Mouse (Mus musculus) liver, embryonic 11.5 days (tissue): ENCODE measurements around the gene Trpm2. TPM values are rescaled to one million over a fixed set of nuclear protein-coding genes. Genes with fewer than 3 reads are reported as not detected.
"Not testable (repeated sequence)": the region's sequence is repeated elsewhere in the genome, so short reads cannot be mapped to it uniquely, and the experiment has no call there.

ENCODE experiments used
- ATAC-seq: fragments of 200-750 bp; cut with Nextera tagmentation; replicated peaks from 2 replicates; pipeline ENCODE4 v1.8.0; 2017; ENCODE audit warnings: moderate number of reproducible peaks, mild to moderate bottlenecking, moderate TSS enrichment, moderate library complexity; ENCODE audit not compliant: low FRiP score
- DNase-seq: peaks from one replicate; pipeline ENCODE4 v3.0.0-alpha.2; 2017; ENCODE audit warnings: low spot score
- H3K27ac ChIP-seq: fragments of 300-500 bp; sonication (generic); 2 replicates; pipeline ENCODE4 v1.5.1; 2014; ENCODE audit warnings: mild to moderate bottlenecking, low read depth, low read length, control low read depth
- H3K27me3 ChIP-seq: fragments of 300-500 bp; sonication (generic); replicated peaks from 2 replicates; pipeline ENCODE4 v1.6.1; 2014; ENCODE audit warnings: low read length, mixed read lengths; ENCODE audit not compliant: control insufficient read depth, insufficient read depth
- H3K36me3 ChIP-seq: fragments of 300-500 bp; sonication (generic); 2 replicates; pipeline ENCODE4 v1.6.1; 2014; ENCODE audit warnings: mild to moderate bottlenecking, low read length, moderate library complexity, mixed read lengths; ENCODE audit not compliant: control insufficient read depth, insufficient read depth
- H3K4me1 ChIP-seq: fragments of 300-500 bp; sonication (generic); replicated peaks from 2 replicates; pipeline ENCODE4 v1.6.1; 2014; ENCODE audit warnings: low read length, mixed read lengths; ENCODE audit not compliant: control insufficient read depth, insufficient read depth
- H3K4me2 ChIP-seq: fragments of 300-500 bp; sonication (generic); 2 replicates; pipeline ENCODE4 v1.6.1; 2014; ENCODE audit warnings: mild to moderate bottlenecking, control low read depth, moderate library complexity
- H3K4me3 ChIP-seq: fragments of 300-500 bp; sonication (generic); 2 replicates; pipeline ENCODE4 v1.5.1; 2014; ENCODE audit warnings: low read depth, low read length, control low read depth
- H3K9ac ChIP-seq: fragments of 300-500 bp; sonication (generic); 2 replicates; pipeline ENCODE4 v1.6.1; 2014; ENCODE audit warnings: low read depth, low read length, control low read depth
- H3K9me3 ChIP-seq: fragments of 300-500 bp; sonication (generic); 2 replicates; pipeline ENCODE4 v1.6.1; 2016; ENCODE audit warnings: low read length, inconsistent platforms, mixed read lengths; ENCODE audit not compliant: control insufficient read depth
- WGBS: fragments of 180-500 bp; shearing (Covaris S2); extraction: QIAGEN DNeasy Blood & Tissue Kit; methylation state at CpG from one replicate; pipeline ENCODE4 v1.1.7; 2014; 5-methylcytosine and 5-hydroxymethylcytosine counted together
- polyA plus RNA-seq: library from polyadenylated mRNA; unstranded; fragments of >200 nt; fragmentation: Nextera tagmentation; extraction: Ambion mirVana; gene quantifications from 2 replicates; pipeline ENCODE4 v1.2.1, GENCODE M21; 2014

Gene Trpm2
- polyA plus RNA-seq, 1 experiment from 2014 or later: 1.2 TPM

GRCm38 (mm10) chr10:77950468-77950867, 19.9 kb downstream of the Trpm2 start:
- not testable (repeated sequence) for DNase-seq, H3K27me3 ChIP-seq, H3K36me3 ChIP-seq, ATAC-seq, H3K4me3 ChIP-seq, H3K9me3 ChIP-seq, H3K27ac ChIP-seq, H3K9ac ChIP-seq, H3K4me2 ChIP-seq, H3K4me1 ChIP-seq
- 89% methylated on average over 9 of the region's 12 CpGs for WGBS

DNA sequence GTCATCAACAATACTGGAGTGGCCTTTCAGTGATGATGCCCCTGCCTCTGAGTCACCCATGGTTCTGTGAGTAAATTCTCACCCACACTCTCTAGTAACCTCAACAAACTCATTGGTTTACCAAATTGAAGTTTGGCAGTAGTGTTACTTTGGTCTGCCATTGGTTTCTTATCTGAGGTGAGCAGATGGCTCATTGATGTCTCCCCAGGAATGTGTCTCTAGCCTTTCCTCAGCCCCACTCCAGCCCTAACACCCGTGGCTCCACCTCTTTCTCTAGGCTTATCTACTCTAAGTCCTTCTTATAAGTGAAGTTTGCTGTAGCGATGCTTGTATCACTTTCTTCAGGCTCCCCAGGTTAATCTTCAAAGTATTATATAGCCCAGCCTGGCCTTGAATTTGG, 30.7 kb downstream of the Trpm2 start:
- WGBS: 40% methylated on average over 2 of the region's 2 CpGs
- ATAC-seq (no peak), DNase-seq (no peak)
- H3K27me3 ChIP-seq: no peaks in the 10 kb centered on the region
- H3K4me2 ChIP-seq: no peak overlapping the region
- H3K9ac ChIP-seq: no peak overlapping the region
- no peak overlapping the region for H3K4me3 ChIP-seq
- H3K27ac ChIP-seq: no peak overlapping the region
- no peaks in the 10 kb centered on the region for H3K36me3 ChIP-seq
- no peaks in the 10 kb centered on the region for H3K4me1 ChIP-seq
- no peaks in the 10 kb centered on the region for H3K9me3 ChIP-seq

GRCm38 (mm10) chr10:77927375-77927774, 43.0 kb downstream of the Trpm2 start:
- WGBS: 84% methylated on average over 10 of the region's 10 CpGs
- no peaks in the 10 kb centered on the region for H3K27me3 ChIP-seq
- no peak overlapping the region for H3K4me2 ChIP-seq
- H3K4me1 ChIP-seq: no peaks in the 10 kb centered on the region
- DNase-seq (no peak), ATAC-seq (no peak)
- H3K36me3 ChIP-seq: no peaks in the 10 kb centered on the region
- H3K9me3 ChIP-seq: no peaks in the 10 kb centered on the region
- no peak overlapping the region for H3K27ac ChIP-seq
- H3K4me3 ChIP-seq: no peak overlapping the region
- no peak overlapping the region for H3K9ac ChIP-seq

DNA sequence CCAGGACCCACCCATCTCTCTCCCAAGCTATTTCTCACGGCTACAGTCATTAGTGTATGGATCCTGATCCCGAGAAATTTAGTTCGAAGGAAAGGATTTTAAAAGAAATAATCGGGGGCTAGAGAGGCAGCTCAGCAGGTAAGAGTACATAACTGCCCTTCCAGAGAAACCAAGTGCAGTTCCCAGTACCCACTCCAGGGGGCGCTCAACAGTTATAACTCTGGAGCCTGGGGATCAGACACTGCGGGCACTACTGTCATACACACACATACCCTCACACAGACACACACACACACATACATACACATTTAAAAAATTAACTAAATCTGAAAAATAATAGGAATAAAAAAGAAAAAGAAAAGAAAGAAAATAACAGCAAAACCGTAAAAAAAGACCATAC, 44.2 kb downstream of the Trpm2 start:
- 38% methylated on average over 7 of the region's 7 CpGs for WGBS
- no peak for DNase-seq

DNA sequence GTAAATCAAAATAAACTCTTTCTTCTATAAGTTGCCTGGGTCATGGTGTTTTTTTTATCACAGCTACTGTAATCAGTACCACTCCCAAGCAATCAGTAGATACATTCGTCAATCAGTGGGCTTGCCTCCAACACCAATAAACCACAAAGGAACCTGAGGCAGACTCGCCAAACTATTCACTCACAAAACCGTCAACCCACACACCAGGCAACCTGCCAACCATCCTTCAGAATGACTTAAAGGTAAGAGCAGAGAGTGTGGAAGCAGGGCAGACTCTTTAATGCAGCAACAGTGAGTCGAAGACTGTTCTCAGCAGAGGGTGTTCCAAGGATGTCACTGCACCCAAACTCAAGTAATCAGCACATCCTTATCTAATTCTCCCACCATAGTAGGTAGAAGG, 47.7 kb downstream of the Trpm2 start:
- ATAC-seq (no peak), DNase-seq (no peak)
- Histone ChIP-seq H3K4me2 (no peak overlapping the region), H3K4me3 (no peak overlapping the region), H3K27ac (no peak overlapping the region), H3K9me3 (no peaks in the 10 kb centered on the region), H3K36me3 (no peaks in the 10 kb centered on the region), H3K27me3 (no peaks in the 10 kb centered on the region), H3K9ac (no peak overlapping the region), H3K4me1 (no peaks in the 10 kb centered on the region)
- 63% methylated on average over 4 of the region's 4 CpGs for WGBS

More for the DNA sequence above, 44.2 kb downstream of the Trpm2 start:
- Histone ChIP-seq H3K9ac (no peak overlapping the region), H3K9me3 (no peaks in the 10 kb centered on the region), H3K36me3 (no peaks in the 10 kb centered on the region), H3K4me2 (no peak overlapping the region), H3K4me3 (no peak overlapping the region), H3K27ac (no peak overlapping the region), H3K4me1 (no peaks in the 10 kb centered on the region), H3K27me3 (no peaks in the 10 kb centered on the region)
- ATAC-seq: no peak

DNA sequence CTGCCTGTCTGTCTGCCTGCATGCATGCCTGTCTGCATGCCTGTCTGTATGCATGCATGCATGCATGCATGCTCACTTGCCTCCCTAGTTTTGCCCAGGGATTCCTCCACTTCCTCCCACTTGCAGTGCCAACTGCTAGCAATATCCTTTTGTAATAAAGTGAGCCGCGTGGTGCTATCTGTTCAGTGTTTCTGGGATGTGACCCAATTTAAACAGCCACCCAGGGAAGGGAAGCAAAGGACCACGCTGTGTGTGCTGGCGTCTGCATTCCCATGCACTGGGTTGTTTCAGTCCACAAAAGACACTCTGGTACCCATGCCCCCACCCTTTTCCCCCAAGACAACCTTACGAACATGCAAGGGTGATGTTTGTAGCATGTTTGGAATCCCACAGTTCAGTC, 49.4 kb downstream of the Trpm2 start:
- no peak for ATAC-seq
- Histone ChIP-seq H3K27ac (no peak overlapping the region), H3K9ac (no peak overlapping the region), H3K4me3 (no peak overlapping the region), H3K4me2 (no peak overlapping the region), H3K36me3 (no peaks in the 10 kb centered on the region), H3K9me3 (no peaks in the 10 kb centered on the region), H3K27me3 (no peaks in the 10 kb centered on the region), H3K4me1 (no peaks in the 10 kb centered on the region)
- DNase-seq: no peak
- WGBS: 73% methylated on average over 5 of the region's 5 CpGs

DNA sequence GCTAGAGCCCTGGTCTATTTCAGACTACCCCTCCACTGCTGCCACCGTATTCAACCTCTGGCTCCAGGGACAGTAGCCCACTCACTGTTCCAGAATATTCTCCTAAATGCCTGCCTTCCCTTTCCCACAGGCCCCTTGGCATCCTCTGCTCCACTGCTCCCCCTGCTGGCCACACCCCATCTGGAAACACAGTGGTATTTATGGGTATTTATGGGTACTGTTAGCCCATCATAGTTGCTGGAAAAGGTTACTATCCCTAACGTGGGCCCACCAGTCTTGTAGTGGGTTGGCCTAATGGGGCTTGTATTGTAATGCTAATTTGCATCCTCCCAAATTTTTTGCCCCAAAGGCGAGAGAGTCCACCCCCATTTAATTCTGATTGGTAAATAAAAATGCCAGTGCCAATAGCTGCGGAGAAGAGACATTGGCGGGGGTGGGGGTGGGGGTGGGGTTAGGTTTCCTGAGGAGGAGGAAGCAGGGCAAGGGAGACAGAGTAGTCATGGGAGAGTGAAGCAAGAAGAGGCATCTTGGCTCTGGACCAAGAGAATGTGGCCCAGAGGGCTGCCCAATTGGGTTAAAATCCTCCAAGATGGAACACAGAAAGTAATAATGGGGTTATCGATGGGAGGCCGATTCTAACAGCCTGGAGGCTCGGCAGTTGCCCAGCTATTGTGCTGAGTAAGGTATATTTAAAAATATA, 53.6 kb downstream of the Trpm2 start:
- no peaks in the 10 kb centered on the region for H3K36me3 ChIP-seq
- H3K9me3 ChIP-seq: no peaks in the 10 kb centered on the region
- no peaks in the 10 kb centered on the region for H3K4me1 ChIP-seq
- H3K4me2 ChIP-seq: no peak overlapping the region
- no peak overlapping the region for H3K27ac ChIP-seq
- ATAC-seq (no peak), DNase-seq (peak; percentile 57)
- no peaks in the 10 kb centered on the region for H3K27me3 ChIP-seq
- H3K9ac ChIP-seq: no peak overlapping the region
- 69% methylated on average over 8 of the region's 8 CpGs for WGBS
- no peak overlapping the region for H3K4me3 ChIP-seq

DNA sequence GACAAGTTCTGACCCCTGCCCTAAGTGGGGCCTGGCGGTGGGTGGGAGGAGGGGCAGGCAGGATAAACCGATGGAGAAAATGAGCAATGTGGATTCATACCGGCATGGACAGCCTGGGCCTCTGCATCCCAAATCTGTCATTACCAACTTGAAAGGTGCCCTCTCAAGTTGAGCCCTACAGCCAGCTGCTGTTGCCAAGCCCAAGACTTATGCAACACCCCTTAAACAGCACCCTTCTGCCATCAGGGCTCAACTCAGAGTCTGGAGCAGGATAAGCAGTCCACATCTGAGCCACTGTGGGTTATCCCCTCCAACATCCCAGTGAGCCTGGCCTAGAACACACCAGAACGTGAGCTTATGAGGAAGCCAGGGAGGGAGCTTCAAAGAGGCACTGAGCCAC, 57.1 kb downstream of the Trpm2 start:
- no peaks in the 10 kb centered on the region for H3K9me3 ChIP-seq
- no peaks in the 10 kb centered on the region for H3K4me1 ChIP-seq
- no peak overlapping the region for H3K4me3 ChIP-seq
- H3K27me3 ChIP-seq: no peaks in the 10 kb centered on the region
- no peak overlapping the region for H3K9ac ChIP-seq
- ATAC-seq (no peak), DNase-seq (no peak)
- H3K36me3 ChIP-seq: no peaks in the 10 kb centered on the region
- no peak overlapping the region for H3K4me2 ChIP-seq
- 64% methylated on average over 4 of the region's 4 CpGs for WGBS
- H3K27ac ChIP-seq: no peak overlapping the region

- Histone ChIP-seq H3K4me2 (no peak overlapping the region), H3K27ac (no peak overlapping the region), H3K4me1 (no peaks in the 10 kb centered on the region), H3K36me3 (no peaks in the 10 kb centered on the region), H3K9me3 (no peaks in the 10 kb centered on the region), H3K27me3 (no peaks in the 10 kb centered on the region), H3K9ac (no peak overlapping the region), H3K4me3 (no peak overlapping the region)
- DNase-seq (no peak), ATAC-seq (no peak)
- WGBS: 74% methylated on average over 7 of the region's 7 CpGs
Observed at GRCm38 (mm10) chr10:77912605-77913004, 57.8 kb downstream of the Trpm2 start.
